Mouse (Mus musculus) liver, embryonic 13.5 days (tissue): ENCODE results near the gene Panx1. TPM values are rescaled to one million over a fixed set of nuclear protein-coding genes. Genes with fewer than 3 reads are reported as not detected.

Experiments
- ATAC-seq: fragments of 200-750 bp; cut with Nextera tagmentation; 2 replicates; pipeline ENCODE4 v1.8.0; 2017; ENCODE audit warnings: low read depth, mild to moderate bottlenecking, moderate number of reproducible peaks, moderate library complexity
- DNase-seq: peaks from one replicate; pipeline ENCODE4 v3.0.0; 2022
- H3K27ac ChIP-seq: fragments of 300-500 bp; sonication (generic); 2 replicates; pipeline ENCODE4 v1.5.1; 2015; ENCODE audit warnings: moderate library complexity, mild to moderate bottlenecking, inconsistent platforms
- H3K27me3 ChIP-seq: fragments of 300-500 bp; sonication (generic); 2 replicates; pipeline ENCODE4 v1.6.1; 2015; ENCODE audit warnings: mild to moderate bottlenecking, inconsistent platforms
- H3K36me3 ChIP-seq: fragments of 300-500 bp; sonication (generic); 2 replicates; pipeline ENCODE4 v1.6.1; 2015; ENCODE audit warnings: mild to moderate bottlenecking, inconsistent platforms
- H3K4me1 ChIP-seq: fragments of 300-500 bp; sonication (generic); replicated peaks from 2 replicates; pipeline ENCODE4 v1.6.1; 2015; ENCODE audit warnings: inconsistent platforms
- H3K4me2 ChIP-seq: fragments of 300-500 bp; sonication (generic); 2 replicates; pipeline ENCODE4 v1.6.1; 2015; ENCODE audit warnings: inconsistent platforms, mild to moderate bottlenecking, moderate library complexity
- H3K4me3 ChIP-seq: fragments of 300-500 bp; sonication (generic); replicated peaks from 2 replicates; pipeline ENCODE4 v1.5.1; 2015; ENCODE audit warnings: mild to moderate bottlenecking, inconsistent platforms
- H3K9ac ChIP-seq: fragments of 300-500 bp; sonication (generic); 2 replicates; pipeline ENCODE4 v1.6.1; 2015; ENCODE audit warnings: mild to moderate bottlenecking, inconsistent platforms
- H3K9me3 ChIP-seq: fragments of 300-500 bp; sonication (generic); replicated peaks from 2 replicates; pipeline ENCODE4 v1.6.1; 2016; ENCODE audit warnings: inconsistent platforms
- WGBS: fragments of 180-500 bp; shearing (Covaris S2); methylation state at CpG from one replicate; pipeline ENCODE4 v1.1.7; 2015; ENCODE audit not compliant: insufficient replicate concordance; 5-methylcytosine and 5-hydroxymethylcytosine counted together
- polyA plus RNA-seq: library from polyadenylated mRNA; unstranded; fragments of >200 nt; fragmentation: Nextera tagmentation; extraction: Ambion mirVana; gene quantifications from 2 replicates; pipeline ENCODE4 v1.2.1, GENCODE M21; 2015

Panx1 gene
- polyA plus RNA-seq, 1 experiment from 2014 or later = 8.0 TPM

- DNase-seq = no peak
- Histone ChIP-seq H3K36me3 (no peaks in the 10 kb centered on the region), H3K27ac (no peak overlapping the region), H3K9me3 (no peaks in the 10 kb centered on the region), H3K4me1 (peaks cover 44% of the 10 kb centered on the region), H3K4me3 (no peak overlapping the region), H3K4me2 (no peak overlapping the region), H3K9ac (no peak overlapping the region), H3K27me3 (no peaks in the 10 kb centered on the region)
- ATAC-seq = no peak
- WGBS = 36% methylated on average over 4 of the region's 4 CpGs
Observed at GRCm38 (mm10) chr9:14966787-14967186, 78.5 kb downstream of the Panx1 start.

- H3K4me1 ChIP-seq = peaks cover 30% of the 10 kb centered on the region
- no peak overlapping the region for H3K4me3 ChIP-seq
- H3K4me2 ChIP-seq = no peak overlapping the region
- no peaks in the 10 kb centered on the region for H3K36me3 ChIP-seq
- H3K9me3 ChIP-seq = no peaks in the 10 kb centered on the region
- H3K27ac ChIP-seq = no peak overlapping the region
- H3K27me3 ChIP-seq = no peaks in the 10 kb centered on the region
- ATAC-seq (no peak), DNase-seq (no peak)
- no peak overlapping the region for H3K9ac ChIP-seq
Observed at GRCm38 (mm10) chr9:14965368-14965767, 79.9 kb downstream of the Panx1 start.

- Histone ChIP-seq H3K27ac (no peak overlapping the region), H3K27me3 (no peaks in the 10 kb centered on the region), H3K4me2 (no peak overlapping the region), H3K36me3 (no peaks in the 10 kb centered on the region), H3K4me3 (no peak overlapping the region), H3K9ac (no peak overlapping the region), H3K4me1 (peaks cover 9% of the 10 kb centered on the region; the same call in 1 of the 2 replicates), H3K9me3 (no peaks in the 10 kb centered on the region)
- ATAC-seq (no peak), DNase-seq (no peak)
- WGBS = 52% methylated on average over 1 of the region's 1 CpGs
Observed at GRCm38 (mm10) chr9:14962769-14963168, 82.5 kb downstream of the Panx1 start.

- Histone ChIP-seq H3K27me3 (no peaks in the 10 kb centered on the region), H3K27ac (no peak overlapping the region), H3K4me1 (no peaks in the 10 kb centered on the region), H3K9ac (no peak overlapping the region), H3K4me2 (no peak overlapping the region), H3K36me3 (no peaks in the 10 kb centered on the region), H3K9me3 (no peaks in the 10 kb centered on the region), H3K4me3 (no peak overlapping the region)
- 68% methylated on average over 1 of the region's 1 CpGs for WGBS
- no peak for ATAC-seq
- DNase-seq = no peak
Observed at GRCm38 (mm10) chr9:14954659-14955058, 90.6 kb downstream of the Panx1 start.

Other genes starting within 250 kb of the Panx1 start
- 0.05 and 0.06 TPM in 2 replicates for gene Gpr83, start 185.3 kb downstream of the Panx1 start, polyA plus RNA-seq
- not detected in 2 replicates for gene Izumo1r, start 141.5 kb downstream of the Panx1 start, polyA plus RNA-seq
- gene Hephl1, start 66.6 kb upstream of the Panx1 start, polyA plus RNA-seq = not detected in 2 replicates
- gene Vstm5, start 193.6 kb upstream of the Panx1 start, polyA plus RNA-seq = 0.35 and 0.39 TPM in 2 replicates
- 20.0 and 25.1 TPM in 2 replicates for gene Med17, start 234.5 kb upstream of the Panx1 start, polyA plus RNA-seq